Mouse (Mus musculus) hindbrain, postnatal 0 days (tissue): ENCODE measurements around the gene Lcn5. TPM values are rescaled to one million over a fixed set of nuclear protein-coding genes. Genes with fewer than 3 reads are reported as not detected.
"Not testable (repeated sequence)": the region's sequence is repeated elsewhere in the genome, so short reads cannot be mapped to it uniquely, and the experiment has no call there.

Experiments
- ATAC-seq: fragments of 200-750 bp; cut with Nextera tagmentation; 2 replicates; pipeline ENCODE4 v1.8.0; 2017; ENCODE audit warnings: mild to moderate bottlenecking, moderate TSS enrichment, moderate library complexity
- DNase-seq: peaks from one replicate; pipeline ENCODE4 v3.0.0-alpha.2; 2015; ENCODE audit warnings: low spot score
- H3K27ac ChIP-seq: fragments of 300-500 bp; sonication (generic); 2 replicates; pipeline ENCODE4 v1.5.1; 2014; ENCODE audit warnings: mild to moderate bottlenecking
- H3K27me3 ChIP-seq: fragments of 300-500 bp; sonication (generic); 2 replicates; pipeline ENCODE4 v1.6.1; 2014; ENCODE audit warnings: low read length, mixed read lengths; ENCODE audit not compliant: insufficient read depth
- H3K36me3 ChIP-seq: fragments of 300-500 bp; sonication (generic); 2 replicates; pipeline ENCODE4 v1.6.1; 2014; ENCODE audit warnings: low read length, mixed read lengths; ENCODE audit not compliant: insufficient read depth
- H3K4me1 ChIP-seq: fragments of 300-500 bp; sonication (generic); 2 replicates; pipeline ENCODE4 v1.6.1; 2014; ENCODE audit warnings: antibody characterized with exemption, low read length, mixed read lengths; ENCODE audit not compliant: insufficient read depth
- H3K4me2 ChIP-seq: fragments of 300-500 bp; sonication (generic); 2 replicates; pipeline ENCODE4 v1.6.1; 2014; ENCODE audit warnings: low read depth, mild to moderate bottlenecking, low read length, moderate library complexity, mixed read lengths
- H3K4me3 ChIP-seq: fragments of 300-500 bp; sonication (generic); 2 replicates; pipeline ENCODE4 v1.5.1; 2014; ENCODE audit warnings: low read length
- H3K9ac ChIP-seq: fragments of 300-500 bp; sonication (generic); replicated peaks from 2 replicates; pipeline ENCODE4 v1.6.1; 2014; ENCODE audit warnings: mild to moderate bottlenecking, low read length, moderate library complexity, mixed read lengths
- H3K9me3 ChIP-seq: fragments of 300-500 bp; sonication (generic); 2 replicates; pipeline ENCODE4 v1.6.1; 2016; ENCODE audit warnings: low read length, mixed read lengths
- CTCF ChIP-seq: IDR thresholded peaks from 2 replicates; pipeline ENCODE4 v1.5.1; 2016; ENCODE audit warnings: antibody characterized with exemption, control low read depth, low read depth
- WGBS: fragments of 180-500 bp; shearing (Covaris S2); extraction: QIAGEN DNeasy Blood & Tissue Kit; methylation state at CpG from one replicate; pipeline ENCODE4 v1.1.7; 2014; 5-methylcytosine and 5-hydroxymethylcytosine counted together
- polyA plus RNA-seq: library from polyadenylated mRNA; unstranded; fragments of >200 nt; fragmentation: Nextera tagmentation; extraction: Ambion mirVana; gene quantifications from 2 replicates; pipeline ENCODE4 v1.2.1, GENCODE M21; 2015
- total RNA-seq: library from RNA; depleted of rRNA; stranded (reverse); fragments of >200 nt; gene quantifications from 2 replicates; pipeline ENCODE4 v1.2.3, GENCODE M21; 2014

Gene Lcn5
- total and polyA plus RNA-seq, 2 experiments from 2014 or later: not detected

DNA sequence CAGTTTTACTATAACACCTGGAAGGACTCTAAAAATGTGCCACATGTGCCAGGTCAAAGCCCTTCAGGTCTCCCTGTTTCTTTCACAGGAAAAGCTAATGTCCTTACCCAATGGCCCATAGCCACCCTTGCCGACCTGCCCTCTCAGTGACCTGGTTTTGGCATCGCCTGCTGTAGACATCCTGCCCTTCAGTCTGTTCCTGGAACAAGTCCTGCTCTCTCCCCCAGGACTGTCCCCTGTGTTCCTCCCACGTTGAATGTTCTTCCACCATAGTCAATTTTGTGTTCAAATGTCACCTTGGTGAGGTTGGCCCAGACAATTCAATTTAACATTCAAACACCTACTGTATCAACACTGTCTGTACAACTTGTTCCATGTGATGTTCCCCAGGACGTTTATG is 39.2 kb downstream of the Lcn5 start:
- no peak overlapping the region for H3K4me3 ChIP-seq
- DNase-seq (no peak), ATAC-seq (no peak)
- no peaks in the 10 kb centered on the region for H3K9me3 ChIP-seq
- no peak overlapping the region for H3K4me2 ChIP-seq
- TF ChIP-seq CTCF: no peak
- no peaks in the 10 kb centered on the region for H3K4me1 ChIP-seq
- no peaks in the 10 kb centered on the region for H3K27me3 ChIP-seq
- no peak overlapping the region for H3K9ac ChIP-seq
- WGBS: 62% methylated on average over 4 of the region's 4 CpGs
- no peak overlapping the region for H3K27ac ChIP-seq
- no peaks in the 10 kb centered on the region for H3K36me3 ChIP-seq

DNA sequence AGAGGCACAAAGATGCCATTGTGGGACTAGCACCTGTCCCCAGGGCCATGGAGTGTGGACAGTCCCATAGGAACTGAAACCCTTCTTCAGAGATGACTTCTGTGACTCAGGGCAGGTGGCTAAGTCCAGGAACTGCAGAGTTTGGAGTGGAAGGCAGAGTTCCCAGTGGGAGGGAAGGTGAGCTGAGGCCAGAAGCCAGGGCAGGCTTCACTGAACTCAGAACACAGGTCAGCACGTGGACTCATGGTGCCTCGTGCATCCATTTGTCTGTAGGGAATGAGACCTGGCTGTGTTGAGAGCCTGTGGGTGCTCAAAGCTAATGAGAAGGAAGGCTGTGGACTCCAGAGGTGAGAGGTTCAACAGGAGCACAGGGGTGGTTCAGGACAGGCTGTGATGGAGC is 40.9 kb downstream of the Lcn5 start:
- WGBS: 89% methylated on average over 2 of the region's 2 CpGs
- TF ChIP-seq CTCF: no peak
- Histone ChIP-seq H3K9me3 (no peaks in the 10 kb centered on the region), H3K27me3 (no peaks in the 10 kb centered on the region), H3K4me2 (no peak overlapping the region), H3K9ac (no peak overlapping the region), H3K4me3 (no peak overlapping the region), H3K36me3 (no peaks in the 10 kb centered on the region), H3K4me1 (no peaks in the 10 kb centered on the region), H3K27ac (no peak overlapping the region)
- no peak for ATAC-seq
- DNase-seq: no peak

DNA sequence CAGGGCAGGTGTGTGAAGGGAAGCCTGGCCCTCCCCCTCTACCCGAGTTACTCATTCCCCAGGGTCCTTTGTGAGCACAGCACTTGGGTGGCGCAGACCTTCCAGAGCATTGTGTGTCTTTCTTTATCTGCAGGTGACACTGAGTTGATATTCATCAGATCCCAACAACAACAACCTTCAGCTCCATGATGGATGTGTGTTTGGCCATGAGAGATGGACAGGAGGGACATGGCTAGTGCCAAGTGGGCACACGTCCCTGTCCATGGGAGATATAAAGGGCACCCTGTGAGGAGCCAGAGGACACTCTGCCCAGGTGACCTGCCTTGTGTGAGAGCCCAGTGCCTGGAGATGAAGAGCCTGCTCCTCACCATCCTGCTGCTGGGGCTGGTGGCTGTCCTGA is 42.0 kb downstream of the Lcn5 start, which contains the start of gene Obp2a:
Gene Obp2a (plus strand): TSS at position 301 of the 400 bp plus-strand sequence.
- H3K27me3 ChIP-seq, H3K27ac ChIP-seq, H3K36me3 ChIP-seq, H3K4me3 ChIP-seq, H3K4me2 ChIP-seq, DNase-seq, H3K9ac ChIP-seq, H3K9me3 ChIP-seq, ATAC-seq, H3K4me1 ChIP-seq: not testable (repeated sequence)
- WGBS: 77% methylated on average over 2 of the region's 3 CpGs

DNA sequence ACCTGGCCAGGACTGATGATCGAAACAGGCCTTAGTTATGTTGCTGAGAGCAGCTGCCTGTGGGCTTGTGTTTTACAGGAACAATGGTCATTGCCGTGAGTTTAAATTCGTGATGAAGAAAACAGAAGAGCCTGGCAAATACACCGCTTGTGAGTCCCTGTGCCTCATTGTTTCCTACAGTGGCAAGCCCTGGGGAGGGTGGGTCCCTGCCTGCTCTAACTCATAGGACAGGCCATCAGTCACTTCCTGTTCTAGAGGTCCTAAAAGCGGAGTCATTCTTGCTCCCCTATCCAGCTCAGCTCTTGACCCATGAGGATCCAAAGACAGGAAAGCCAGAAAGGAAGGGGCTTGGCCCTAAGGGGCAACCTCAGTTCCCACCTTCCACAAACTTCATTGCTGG is 43.2 kb downstream of the Lcn5 start:
- H3K9me3 ChIP-seq: no peaks in the 10 kb centered on the region
- H3K27ac ChIP-seq: no peak overlapping the region
- H3K27me3 ChIP-seq: no peaks in the 10 kb centered on the region
- H3K4me3 ChIP-seq: no peak overlapping the region
- ATAC-seq: no peak
- H3K4me2 ChIP-seq: no peak overlapping the region
- no peaks in the 10 kb centered on the region for H3K36me3 ChIP-seq
- DNase-seq: no peak
- WGBS: 78% methylated on average over 5 of the region's 5 CpGs
- H3K4me1 ChIP-seq: no peaks in the 10 kb centered on the region
- no peak overlapping the region for H3K9ac ChIP-seq
- no peak for TF ChIP-seq CTCF

DNA sequence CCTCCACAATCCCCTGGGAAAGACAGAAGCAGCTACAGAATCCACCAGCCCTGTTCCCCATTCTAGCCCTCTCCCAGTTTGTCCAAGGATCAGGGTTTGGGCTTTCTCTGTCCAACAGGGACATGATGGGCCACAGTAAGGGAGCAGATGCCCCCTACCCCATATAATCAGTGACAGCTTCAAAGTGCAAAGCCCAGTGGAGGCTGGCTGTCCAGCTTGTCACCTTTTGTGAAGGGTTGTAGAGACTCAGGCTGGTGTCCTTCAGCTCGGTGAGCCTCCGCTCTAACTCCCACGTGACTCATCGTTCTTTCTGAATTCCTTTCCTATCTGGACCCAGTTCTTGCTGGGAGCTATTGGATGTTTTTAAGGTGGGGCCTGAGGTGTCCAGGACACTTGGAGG is 46.0 kb downstream of the Lcn5 start:
- DNase-seq (no peak), ATAC-seq (no peak)
- no peaks in the 10 kb centered on the region for H3K36me3 ChIP-seq
- H3K27ac ChIP-seq: no peak overlapping the region
- H3K4me1 ChIP-seq: peaks cover 5% of the 10 kb centered on the region
- no peak overlapping the region for H3K9ac ChIP-seq
- H3K9me3 ChIP-seq: no peaks in the 10 kb centered on the region
- TF ChIP-seq CTCF: no peak
- no peak overlapping the region for H3K4me3 ChIP-seq
- H3K27me3 ChIP-seq: no peaks in the 10 kb centered on the region
- 87% methylated on average over 4 of the region's 4 CpGs for WGBS
- no peak overlapping the region for H3K4me2 ChIP-seq

DNA sequence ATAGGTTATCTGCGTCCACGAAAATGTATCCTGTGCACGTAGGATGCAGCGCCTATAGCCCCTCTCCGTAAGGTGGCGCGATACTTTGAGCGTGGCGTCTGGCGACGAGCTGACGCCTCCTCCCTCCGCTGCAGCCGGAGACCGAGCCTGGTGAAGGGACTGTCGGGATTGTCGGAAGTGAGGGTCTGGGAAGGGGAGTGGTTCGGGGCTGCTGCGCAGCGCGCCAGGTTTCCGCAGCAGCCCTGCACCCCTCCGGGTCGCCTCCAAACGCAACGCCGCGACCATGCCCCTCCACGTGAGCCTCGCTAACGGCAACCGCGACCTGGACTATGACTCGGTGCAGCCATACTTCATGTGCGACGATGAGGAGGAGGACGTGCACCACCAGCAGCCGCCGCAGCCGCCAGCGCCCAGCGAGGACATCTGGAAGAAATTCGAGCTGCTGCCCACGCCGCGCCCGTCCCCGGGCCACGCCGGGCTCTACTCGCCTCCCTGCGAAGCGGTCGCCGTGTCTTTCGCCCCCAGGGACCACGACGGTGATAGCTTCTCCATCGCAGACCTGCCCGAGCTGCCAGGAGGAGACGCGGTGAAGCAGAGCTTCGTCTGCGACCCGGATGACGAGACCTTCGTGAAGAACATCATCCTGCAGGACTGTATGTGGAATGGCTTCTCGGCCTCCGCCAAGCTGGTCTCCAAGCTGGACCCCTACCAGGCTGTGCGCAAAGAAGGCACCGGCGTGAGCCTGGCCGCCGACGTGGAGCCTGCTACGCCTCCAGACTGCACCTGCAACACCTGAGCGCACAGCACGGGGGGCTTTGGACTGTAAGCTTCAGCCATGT is 49.1 kb downstream of the Lcn5 start, which contains the start of gene Bmyc:
Gene Bmyc (plus strand): TSS at position 97 of the 839 bp plus-strand sequence.
- H3K27me3 ChIP-seq: no peaks in the 10 kb centered on the region
- H3K4me3 ChIP-seq: peak within 1 kb of the TSS; percentile 74
- H3K27ac ChIP-seq: peak within 1 kb of the TSS; percentile 94
- H3K4me2 ChIP-seq: peak within 1 kb of the TSS; percentile 82
- 1% methylated on average over 73 of the region's 78 CpGs for WGBS
- TF ChIP-seq CTCF: peak; percentile 89
- peak within 1 kb of the TSS; percentile 87 for H3K9ac ChIP-seq
- ATAC-seq (peak; percentile 95), DNase-seq (peak; percentile 96)
- peaks cover 8% of the 10 kb centered on the region for H3K4me1 ChIP-seq
- H3K9me3 ChIP-seq: no peaks in the 10 kb centered on the region
- H3K36me3 ChIP-seq: no peaks in the 10 kb centered on the region

DNA sequence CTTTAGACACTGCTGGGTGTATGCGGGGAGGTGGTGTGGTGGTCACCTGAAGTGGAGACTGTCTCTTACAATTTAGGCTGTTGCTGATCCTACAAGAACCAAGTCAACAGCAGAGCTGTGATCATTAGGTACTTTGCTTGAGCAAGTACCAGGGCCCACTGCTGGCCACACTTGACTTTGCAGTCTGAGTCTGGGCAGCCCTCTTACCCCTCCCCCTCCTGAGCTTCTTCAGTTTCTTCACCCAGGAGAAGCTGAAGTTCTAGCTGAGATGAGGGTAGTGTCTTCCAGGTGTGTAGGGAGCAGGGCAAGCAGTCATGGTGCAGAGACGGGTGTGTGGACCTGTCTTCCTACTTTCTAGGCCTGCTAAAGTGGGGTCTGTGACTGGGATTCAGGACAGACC is 50.4 kb downstream of the Lcn5 start:
- peak; percentile 30; the same call in 1 of the 2 replicates for ATAC-seq
- WGBS: 83% methylated on average over 2 of the region's 2 CpGs

DNA sequence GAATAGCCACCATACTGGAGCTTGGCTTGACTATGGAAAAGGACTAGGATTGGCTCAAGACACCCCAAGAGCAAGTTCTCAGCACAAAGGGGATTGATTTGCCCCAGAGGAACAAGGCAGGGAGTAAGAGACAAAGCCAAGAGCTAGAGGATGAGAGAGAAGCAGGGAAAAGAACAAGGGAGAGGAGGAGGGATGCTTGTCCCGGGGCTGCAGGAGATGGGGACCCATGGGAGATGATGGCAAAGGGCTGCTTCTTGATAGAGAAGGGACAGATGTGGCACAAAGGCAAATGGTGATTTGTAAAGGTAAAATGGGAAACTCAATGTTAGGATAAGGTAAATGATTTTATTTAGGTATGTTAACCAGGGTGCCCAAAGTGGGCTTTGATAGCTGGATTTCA is 51.3 kb downstream of the Lcn5 start:
- not testable (repeated sequence) for DNase-seq, H3K27me3 ChIP-seq, ATAC-seq, H3K9me3 ChIP-seq, H3K4me2 ChIP-seq, H3K4me3 ChIP-seq, H3K27ac ChIP-seq, H3K36me3 ChIP-seq, H3K4me1 ChIP-seq, H3K9ac ChIP-seq
- WGBS: 88% methylated on average over 1 of the region's 1 CpGs

More for the DNA sequence above, 50.4 kb downstream of the Lcn5 start:
- Histone ChIP-seq H3K27ac (no peak overlapping the region), H3K9me3 (no peaks in the 10 kb centered on the region), H3K27me3 (no peaks in the 10 kb centered on the region), H3K36me3 (no peaks in the 10 kb centered on the region), H3K4me2 (peak overlapping the region; percentile 82), H3K4me1 (peaks cover 8% of the 10 kb centered on the region), H3K9ac (0 out of 2 replicates have a peak overlapping the region, but pooled peaks have one; percentile 13), H3K4me3 (peak overlapping the region; percentile 74)
- peak; percentile 65 for TF ChIP-seq CTCF
- DNase-seq: peak; percentile 72

DNA sequence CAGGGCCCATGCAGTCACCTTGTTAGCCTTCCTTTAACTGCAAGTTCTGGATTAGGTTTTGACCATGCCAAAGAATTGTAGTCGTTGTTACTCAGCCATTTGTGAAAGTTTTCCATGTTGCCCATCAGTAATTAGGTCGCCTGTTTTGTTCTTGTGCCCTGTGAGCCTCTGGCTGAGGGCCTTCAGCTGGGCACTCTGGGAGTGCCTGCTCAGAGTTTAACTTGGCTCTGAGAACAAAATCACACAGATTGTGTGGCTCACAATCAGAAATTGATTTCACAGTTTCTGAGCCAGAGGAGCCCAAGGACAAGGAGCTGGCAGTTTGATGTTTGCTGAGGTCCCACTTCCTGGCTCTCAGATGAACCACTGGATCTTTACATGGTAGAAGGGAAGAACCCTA is 52.0 kb downstream of the Lcn5 start:
- 58% methylated on average over 2 of the region's 2 CpGs for WGBS
- not testable (repeated sequence) for H3K27me3 ChIP-seq, H3K27ac ChIP-seq, H3K9me3 ChIP-seq, H3K4me3 ChIP-seq, H3K9ac ChIP-seq, H3K4me1 ChIP-seq, H3K4me2 ChIP-seq, H3K36me3 ChIP-seq, ATAC-seq
- DNase-seq: peak; percentile 27
